Mouse (Mus musculus) neural tube, embryonic 11.5 days (tissue): ENCODE data around the gene Tbc1d24. TPM values are rescaled to one million over a fixed set of nuclear protein-coding genes. Genes with fewer than 3 reads are reported as not detected.
A peak's percentile ranks its signal among the peaks of the same experiment; 100 is the strongest.

Experiments used
- ATAC-seq: fragments of 200-750 bp; cut with Nextera tagmentation; 2 replicates; pipeline ENCODE4 v1.8.0; 2017; ENCODE audit warnings: moderate number of reproducible peaks, mild to moderate bottlenecking, moderate TSS enrichment, moderate library complexity; ENCODE audit not compliant: insufficient read depth, low FRiP score, low TSS enrichment
- DNase-seq: peaks from one replicate; pipeline ENCODE4 v3.0.0-alpha.2; 2015; ENCODE audit warnings: low spot score
- H3K27ac ChIP-seq: fragments of 300-500 bp; sonication (generic); 2 replicates; pipeline ENCODE4 v1.5.1; 2014; ENCODE audit warnings: low read depth, mild to moderate bottlenecking, low read length
- H3K27me3 ChIP-seq: fragments of 300-500 bp; sonication (generic); 2 replicates; pipeline ENCODE4 v1.6.1; 2014; ENCODE audit warnings: mild to moderate bottlenecking, low read length, mixed read lengths; ENCODE audit not compliant: control insufficient read depth, insufficient read depth
- H3K36me3 ChIP-seq: fragments of 300-500 bp; sonication (generic); 2 replicates; pipeline ENCODE4 v1.6.1; 2014; ENCODE audit warnings: mild to moderate bottlenecking, low read length, moderate library complexity, mixed read lengths; ENCODE audit not compliant: control insufficient read depth, insufficient read depth
- H3K4me1 ChIP-seq: fragments of 300-500 bp; sonication (generic); 2 replicates; pipeline ENCODE4 v1.6.1; 2014; ENCODE audit warnings: low read length, mixed read lengths; ENCODE audit not compliant: control insufficient read depth, insufficient read depth
- H3K4me2 ChIP-seq: fragments of 300-500 bp; sonication (generic); 2 replicates; pipeline ENCODE4 v1.6.1; 2014; ENCODE audit warnings: low read depth, mild to moderate bottlenecking, moderate library complexity
- H3K4me3 ChIP-seq: fragments of 300-500 bp; sonication (generic); 2 replicates; pipeline ENCODE4 v1.5.1; 2014; ENCODE audit warnings: low read depth, low read length
- H3K9ac ChIP-seq: fragments of 300-500 bp; sonication (generic); 2 replicates; pipeline ENCODE4 v1.6.1; 2014; ENCODE audit warnings: mild to moderate bottlenecking, low read length
- H3K9me3 ChIP-seq: fragments of 300-500 bp; sonication (generic); 2 replicates; pipeline ENCODE4 v1.6.1; 2016; ENCODE audit warnings: low read length; ENCODE audit not compliant: control insufficient read depth
- WGBS: fragments of 180-500 bp; shearing (Covaris S2); extraction: QIAGEN DNeasy Blood & Tissue Kit; methylation state at CpG from one replicate; pipeline ENCODE4 v1.1.7; 2014; 5-methylcytosine and 5-hydroxymethylcytosine counted together
- polyA plus RNA-seq: library from polyadenylated mRNA; unstranded; fragments of >200 nt; fragmentation: Nextera tagmentation; extraction: Ambion mirVana; gene quantifications from 2 replicates; pipeline ENCODE4 v1.2.1, GENCODE M21; 2014

Tbc1d24 gene
- polyA plus RNA-seq, 1 experiment from 2014 or later = 8.7 TPM

- WGBS = 83% methylated on average over 9 of the region's 11 CpGs
These were observed 40.6 kb downstream of the Tbc1d24 start for GRCm38 (mm10) chr17:24164566-24165259.

GRCm38 (mm10) chr17:24163176-24163962, 42.0 kb downstream of the Tbc1d24 start, which contains the start of gene Amdhd2:
Gene Amdhd2 (minus strand): TSS chr17:24163766.
- DNase-seq = peak; percentile 96
- Histone ChIP-seq H3K9me3 (no peaks in the 10 kb centered on the region), H3K4me3 (peak within 1 kb of the TSS; percentile 55), H3K36me3 (no peaks in the 10 kb centered on the region; the same call in none of the 2 replicates), H3K9ac (peak within 1 kb of the TSS; percentile 64), H3K27ac (0 out of 2 replicates have a peak within 1 kb of the TSS, but pooled peaks have one; percentile 21), H3K4me1 (peaks cover 12% of the 10 kb centered on the region), H3K27me3 (no peaks in the 10 kb centered on the region), H3K4me2 (peak within 1 kb of the TSS; percentile 72)
- peak; percentile 90 for ATAC-seq
- WGBS = 2% methylated on average over 47 of the region's 47 CpGs

More at GRCm38 (mm10) chr17:24164566-24165259, 40.6 kb downstream of the Tbc1d24 start:
- no peak overlapping the region for H3K27ac ChIP-seq
- no peak overlapping the region for H3K4me2 ChIP-seq
- ATAC-seq = no peak
- H3K4me3 ChIP-seq = no peak overlapping the region
- no peaks in the 10 kb centered on the region for H3K27me3 ChIP-seq
- DNase-seq = no peak
- H3K36me3 ChIP-seq = no peaks in the 10 kb centered on the region; the same call in none of the 2 replicates
- H3K9me3 ChIP-seq = no peaks in the 10 kb centered on the region
- H3K4me1 ChIP-seq = peaks cover 13% of the 10 kb centered on the region
- no peak overlapping the region for H3K9ac ChIP-seq

- Histone ChIP-seq H3K27ac (no peak overlapping the region), H3K4me3 (peak overlapping the region; percentile 55), H3K4me2 (peak overlapping the region; percentile 72), H3K4me1 (peaks cover 6% of the 10 kb centered on the region), H3K9me3 (no peaks in the 10 kb centered on the region), H3K36me3 (no peaks in the 10 kb centered on the region; the same call in none of the 2 replicates), H3K27me3 (no peaks in the 10 kb centered on the region), H3K9ac (peak overlapping the region; percentile 64)
- 0 out of 2 replicates have a peak, but pooled peaks have one; percentile 5 for ATAC-seq
- WGBS = 33% methylated on average over 17 of the region's 17 CpGs
- DNase-seq = no peak
These were observed 42.7 kb downstream of the Tbc1d24 start for GRCm38 (mm10) chr17:24162584-24163175.

- H3K36me3 ChIP-seq = no peaks in the 10 kb centered on the region; the same call in 1 of the 2 replicates
- 85% methylated on average over 5 of the region's 5 CpGs for WGBS
- no peak overlapping the region for H3K4me3 ChIP-seq
- no peak overlapping the region for H3K4me2 ChIP-seq
- H3K9ac ChIP-seq = no peak overlapping the region
- no peak overlapping the region for H3K27ac ChIP-seq
- H3K27me3 ChIP-seq = no peaks in the 10 kb centered on the region
- peaks cover 5% of the 10 kb centered on the region; the same call in 1 of the 2 replicates for H3K4me1 ChIP-seq
- no peaks in the 10 kb centered on the region for H3K9me3 ChIP-seq
- ATAC-seq (no peak), DNase-seq (no peak)
These were observed 43.9 kb downstream of the Tbc1d24 start for GRCm38 (mm10) chr17:24161466-24161865.

- Histone ChIP-seq H3K36me3 (no peaks in the 10 kb centered on the region), H3K9me3 (no peaks in the 10 kb centered on the region), H3K4me1 (peaks cover 1% of the 10 kb centered on the region; the same call in 1 of the 2 replicates), H3K27me3 (no peaks in the 10 kb centered on the region), H3K9ac (no peak overlapping the region), H3K4me3 (no peak overlapping the region), H3K27ac (no peak overlapping the region), H3K4me2 (no peak overlapping the region)
- ATAC-seq (no peak), DNase-seq (no peak)
- 88% methylated on average over 4 of the region's 4 CpGs for WGBS
These were observed 47.8 kb downstream of the Tbc1d24 start for GRCm38 (mm10) chr17:24157526-24157925.

- Histone ChIP-seq H3K9ac (no peak overlapping the region), H3K36me3 (no peaks in the 10 kb centered on the region), H3K4me2 (no peak overlapping the region), H3K4me3 (no peak overlapping the region), H3K4me1 (no peaks in the 10 kb centered on the region), H3K27me3 (no peaks in the 10 kb centered on the region), H3K27ac (no peak overlapping the region), H3K9me3 (no peaks in the 10 kb centered on the region)
- ATAC-seq = no peak
- WGBS = 89% methylated on average over 6 of the region's 6 CpGs
- no peak for DNase-seq
These were observed 48.2 kb downstream of the Tbc1d24 start for GRCm38 (mm10) chr17:24157121-24157520.

GRCm38 (mm10) chr17:24156394-24156793, 49.0 kb downstream of the Tbc1d24 start:
- no peaks in the 10 kb centered on the region for H3K27me3 ChIP-seq
- ATAC-seq (no peak), DNase-seq (no peak)
- no peak overlapping the region for H3K9ac ChIP-seq
- H3K9me3 ChIP-seq = no peaks in the 10 kb centered on the region
- H3K4me2 ChIP-seq = no peak overlapping the region
- no peaks in the 10 kb centered on the region for H3K4me1 ChIP-seq
- no peak overlapping the region for H3K4me3 ChIP-seq
- H3K27ac ChIP-seq = no peak overlapping the region
- no peaks in the 10 kb centered on the region for H3K36me3 ChIP-seq
- 78% methylated on average over 3 of the region's 3 CpGs for WGBS

- H3K4me3 ChIP-seq = no peak overlapping the region
- no peak overlapping the region for H3K4me2 ChIP-seq
- no peaks in the 10 kb centered on the region for H3K9me3 ChIP-seq
- no peaks in the 10 kb centered on the region for H3K4me1 ChIP-seq
- no peaks in the 10 kb centered on the region for H3K27me3 ChIP-seq
- H3K9ac ChIP-seq = no peak overlapping the region
- ATAC-seq = no peak
- no peak for DNase-seq
- no peaks in the 10 kb centered on the region for H3K36me3 ChIP-seq
- 92% methylated on average over 9 of the region's 9 CpGs for WGBS
- H3K27ac ChIP-seq = no peak overlapping the region
These were observed 49.6 kb downstream of the Tbc1d24 start for GRCm38 (mm10) chr17:24155742-24156141.
